Mouse (Mus musculus) testis, postnatal 10 days (tissue): ENCODE results near the gene Ppp1r9b.
"Not testable (repeated sequence)": the region's sequence is repeated elsewhere in the genome, so short reads cannot be mapped to it uniquely, and the experiment has no call there.

ENCODE experiments used
- DNase-seq: peaks from one replicate; pipeline ENCODE4 v3.0.0; 2021; ENCODE audit warnings: low spot score

The Ppp1r9b gene

GRCm38 (mm10) chr11:94990749-94991577, at the start of gene Ppp1r9b:
Gene Ppp1r9b, plus strand, starts transcription at chr11:94991035.
- DNase-seq, result peak; percentile 94

- DNase-seq, result no peak
These were observed 49.7 kb upstream of the Ppp1r9b start for GRCm38 (mm10) chr11:94941121-94941520.

DNA sequence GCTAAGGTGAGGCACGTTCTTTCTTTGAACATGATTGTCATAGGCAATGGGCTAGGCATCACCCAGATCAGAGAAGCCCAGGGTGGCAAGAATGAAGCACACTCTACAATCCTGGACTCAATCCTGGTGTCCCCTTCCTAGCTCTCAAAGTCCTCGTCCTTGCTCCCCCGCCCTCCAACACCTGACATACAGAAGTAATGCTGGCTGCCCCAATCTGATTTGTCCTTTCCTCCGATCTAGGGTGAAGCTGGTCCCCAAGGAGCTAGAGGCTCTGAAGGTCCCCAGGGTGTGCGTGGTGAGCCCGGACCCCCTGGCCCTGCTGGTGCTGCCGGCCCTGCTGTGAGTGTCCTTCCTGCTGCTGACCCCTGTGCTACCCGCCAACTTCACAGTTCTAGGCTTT, 49.1 kb upstream of the Ppp1r9b start:
- DNase-seq, result no peak

- DNase-seq, result peak; percentile 71
These were observed 48.4 kb upstream of the Ppp1r9b start for GRCm38 (mm10) chr11:94942282-94943023.

DNA sequence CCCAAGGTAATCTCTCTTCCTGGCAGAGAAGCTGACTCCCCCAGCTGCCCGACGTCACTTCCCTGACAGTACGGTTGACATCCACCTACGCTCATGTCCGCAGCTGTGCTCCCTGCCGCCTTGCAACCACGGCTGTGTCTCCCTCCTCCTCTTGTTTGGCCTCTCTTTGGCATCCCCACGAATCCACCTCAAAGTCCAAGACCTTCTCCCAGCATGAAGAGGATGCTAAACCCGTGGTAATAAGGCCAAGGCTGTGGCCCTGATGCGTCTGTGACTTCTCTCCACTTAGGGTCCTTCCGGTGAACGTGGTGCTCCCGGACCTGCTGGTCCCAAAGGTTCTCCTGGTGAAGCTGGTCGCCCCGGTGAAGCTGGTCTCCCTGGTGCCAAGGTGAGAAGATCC, 47.8 kb upstream of the Ppp1r9b start:
- DNase-seq, result no peak

GRCm38 (mm10) chr11:94944295-94944694, 46.5 kb upstream of the Ppp1r9b start:
- DNase-seq, result no peak

DNA sequence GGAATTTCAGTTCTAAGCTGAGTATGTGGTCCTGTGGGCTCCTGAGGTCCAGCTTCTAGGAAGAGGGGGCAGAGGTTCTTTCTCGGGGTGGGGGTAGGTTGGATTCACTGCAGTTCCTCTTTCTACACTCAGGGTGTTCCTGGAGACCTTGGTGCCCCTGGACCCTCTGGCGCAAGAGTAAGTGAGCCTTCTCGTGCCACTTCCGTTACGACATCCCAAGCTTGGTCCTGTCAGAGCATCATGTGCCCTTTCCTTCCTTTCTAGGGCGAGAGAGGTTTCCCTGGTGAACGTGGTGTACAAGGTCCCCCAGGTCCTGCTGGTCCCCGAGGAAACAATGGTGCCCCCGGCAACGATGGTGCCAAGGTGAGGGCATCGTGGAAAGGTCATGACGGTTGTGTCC, 45.6 kb upstream of the Ppp1r9b start:
- no peak for DNase-seq

DNA sequence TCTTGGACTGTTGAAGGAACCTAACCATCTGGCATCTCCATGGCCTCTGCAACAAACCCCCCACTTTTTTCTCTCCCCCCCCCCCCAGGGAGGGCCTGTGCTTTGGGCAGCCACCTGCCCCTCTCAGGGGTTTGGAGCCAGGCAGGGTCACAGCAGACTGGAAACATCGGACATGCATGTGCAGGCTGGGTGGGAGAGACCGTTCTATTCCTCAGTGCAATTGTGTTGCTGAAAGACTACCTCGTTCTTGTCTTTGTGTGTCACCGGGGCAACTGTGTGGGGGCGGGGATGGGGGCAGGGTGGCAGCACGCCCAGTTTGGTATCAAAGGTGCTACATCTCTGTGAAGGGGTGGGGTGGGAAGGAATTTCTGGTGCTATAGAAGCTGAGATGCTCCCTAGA, 38.7 kb upstream of the Ppp1r9b start:
- DNase-seq, result no peak

- DNase-seq, result no peak
These were observed 35.7 kb upstream of the Ppp1r9b start for GRCm38 (mm10) chr11:94955103-94955502.

DNA sequence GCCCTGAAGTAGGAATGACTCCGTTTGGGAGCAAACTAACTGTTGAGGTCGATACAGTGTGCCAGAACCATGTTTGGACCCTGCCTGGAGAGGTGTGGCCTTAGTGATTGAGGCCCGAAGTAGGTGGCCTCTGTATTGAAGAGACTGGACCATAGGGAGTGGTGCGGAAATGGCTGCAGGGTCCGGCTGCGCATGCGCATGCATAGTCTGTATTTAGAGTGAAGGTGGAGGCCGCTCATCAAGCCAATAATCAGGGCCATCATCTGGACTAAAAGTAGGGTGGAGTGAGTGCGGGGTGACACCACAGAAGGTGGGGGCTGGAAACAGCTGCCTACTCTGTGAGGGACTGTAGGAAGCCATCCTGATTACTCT, 33.2 kb upstream of the Ppp1r9b start:
- no peak for DNase-seq

- peak; percentile 68 for DNase-seq
These were observed 32.6 kb upstream of the Ppp1r9b start for GRCm38 (mm10) chr11:94958065-94958858.

- DNase-seq, result no peak
These were observed 28.2 kb upstream of the Ppp1r9b start for GRCm38 (mm10) chr11:94962534-94963101.

DNA sequence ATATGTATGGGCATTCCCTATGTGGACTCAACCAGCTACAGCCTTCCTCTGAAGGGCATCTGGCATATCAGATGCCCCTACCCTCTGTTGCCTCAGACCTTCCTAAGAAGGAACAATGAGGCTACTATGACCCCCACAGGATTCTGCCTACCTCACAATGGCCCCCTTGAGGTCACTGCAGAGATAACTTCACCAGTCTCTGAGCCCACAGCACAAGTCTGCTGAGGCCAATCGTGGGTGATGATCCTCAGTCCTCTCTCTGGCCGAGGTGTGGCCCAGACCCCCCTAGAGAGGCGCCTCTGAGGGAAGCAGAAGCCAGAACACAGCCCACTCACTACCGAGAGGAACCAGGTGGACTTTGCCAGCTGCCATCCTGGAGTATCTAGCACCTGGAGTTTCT, 23.4 kb upstream of the Ppp1r9b start, which contains the start of gene Hils1:
Gene Hils1 (plus strand): TSS at position 175 of the 400 bp plus-strand sequence.
- no peak for DNase-seq

GRCm38 (mm10) chr11:94968187-94968586, 22.6 kb upstream of the Ppp1r9b start:
- DNase-seq, result no peak

GRCm38 (mm10) chr11:94969709-94970108, 21.1 kb upstream of the Ppp1r9b start:
- DNase-seq, result not testable (repeated sequence)

GRCm38 (mm10) chr11:94970210-94970943, 20.5 kb upstream of the Ppp1r9b start:
- DNase-seq, result peak; percentile 86

GRCm38 (mm10) chr11:94971895-94972615, 18.8 kb upstream of the Ppp1r9b start:
- DNase-seq, result no peak

GRCm38 (mm10) chr11:94972887-94973286, 17.9 kb upstream of the Ppp1r9b start:
- no peak for DNase-seq

DNA sequence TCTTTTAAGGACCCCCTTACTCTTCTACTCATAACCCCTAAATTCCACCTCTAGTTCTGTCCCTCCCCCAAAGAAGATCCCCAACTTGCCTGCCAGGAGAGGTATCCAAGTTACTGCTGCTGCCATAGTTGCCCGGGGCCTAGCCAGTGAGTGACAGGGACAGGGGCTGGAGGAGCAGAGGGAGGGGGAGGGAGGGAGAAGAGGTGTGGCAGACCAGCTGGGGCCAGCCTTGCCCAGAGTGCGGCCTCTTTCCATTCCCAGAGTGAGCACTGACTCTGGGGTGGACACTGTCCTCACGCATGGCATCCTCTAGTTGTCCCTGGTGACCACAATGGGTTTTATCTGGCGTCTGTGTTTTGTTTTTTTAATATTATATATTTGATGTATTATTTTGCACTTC, 17.5 kb upstream of the Ppp1r9b start:
- DNase-seq, result no peak

DNA sequence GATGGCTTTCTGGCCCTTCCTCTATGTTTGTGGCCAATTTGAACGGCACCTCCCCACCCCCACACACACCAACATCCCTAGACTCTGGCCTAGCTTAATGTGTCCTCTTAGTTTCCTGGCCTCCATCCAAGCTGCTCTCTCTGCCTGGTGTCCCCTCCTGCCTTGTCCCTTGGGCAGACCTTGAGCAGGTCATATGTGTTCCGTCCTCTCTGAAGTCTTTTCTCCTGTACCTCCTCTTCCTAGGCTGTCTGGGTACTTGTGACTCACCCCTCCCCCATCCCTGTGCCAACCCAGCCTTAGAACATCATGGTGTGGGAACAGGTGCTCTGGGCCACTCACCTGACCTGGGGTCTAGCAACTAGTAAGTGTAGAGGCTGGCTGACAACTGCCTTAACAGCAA, 15.9 kb upstream of the Ppp1r9b start:
- DNase-seq, result no peak

GRCm38 (mm10) chr11:94976199-94976598, 14.6 kb upstream of the Ppp1r9b start, which contains the start of gene Sgca:
Gene Sgca, minus strand, starts transcription at chr11:94976327.
- DNase-seq, result no peak
